Mouse (Mus musculus) heart, adult 2 months (tissue): ENCODE results near the gene Cadm1.

Experiments used
- CTCF ChIP-seq: fragments of 200-600 bp; IDR thresholded peaks from 2 replicates; pipeline ENCODE4 v1.8.1; 2022; ENCODE audit warnings: antibody characterized with exemption, mild to moderate bottlenecking, moderate library complexity
- EP300 ChIP-seq: fragments of 200-500 bp; IDR thresholded peaks from 2 replicates; pipeline ENCODE4 v1.6.1; 2011; ENCODE audit warnings: low read depth, low read length, control low read depth; ENCODE audit not compliant: insufficient read depth
- POLR2A ChIP-seq: fragments of 200-500 bp; IDR thresholded peaks from 2 replicates; pipeline ENCODE4 v1.6.1; 2011; ENCODE audit warnings: mild to moderate bottlenecking, low read depth, low read length, control low read depth; ENCODE audit not compliant: insufficient read depth

- TF ChIP-seq CTCF, result no peak
- no peak for TF ChIP-seq EP300
- no peak for TF ChIP-seq POLR2A
Measured at GRCm38 (mm10) chr9:47765323-47765722, 235.3 kb downstream of the Cadm1 start.
